Mouse (Mus musculus): Measurements from ENCODE around the gene Bcam.

DNA sequence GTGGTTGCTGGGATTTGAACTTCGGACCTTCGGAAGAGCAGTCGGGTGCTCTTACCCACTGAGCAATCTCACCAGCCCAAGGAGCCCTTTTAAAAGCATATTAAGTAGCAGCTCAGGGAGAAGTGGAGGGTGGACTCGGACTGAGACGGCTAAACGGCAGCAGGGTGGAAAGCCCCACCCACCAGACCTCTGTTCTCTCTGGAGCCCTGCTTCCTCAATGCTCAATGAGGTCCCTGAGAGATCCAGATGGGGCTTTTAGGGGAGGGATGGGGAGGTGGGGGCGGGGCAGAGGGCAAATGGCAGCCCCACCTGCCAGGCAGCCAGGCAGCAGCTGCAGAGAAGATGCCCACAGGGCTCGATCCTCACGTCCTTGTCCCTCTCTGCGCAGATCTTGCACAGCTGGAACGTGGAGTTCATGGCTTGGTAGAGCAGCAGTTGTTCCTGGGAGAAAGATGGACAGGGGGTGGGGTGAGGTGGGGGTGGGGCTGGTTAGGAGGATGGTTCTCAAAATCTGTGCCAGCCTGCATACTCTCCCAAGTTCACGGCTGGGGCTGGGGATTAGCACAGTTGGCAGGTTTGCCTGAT lies 15.2 kb upstream of the Bcam start:
- TF ChIP-seq CTCF (IDR thresholded peaks at IDR 0.05; ENCODE audit: borderline replicate concordance, insufficient read depth, low read depth, low read length) (no peak), POLR2A (IDR thresholded peaks at IDR 0.05; ENCODE audit: borderline replicate concordance, insufficient read depth, low read length) (no peak)
